Mouse (Mus musculus) liver, postnatal 0 days (tissue): ENCODE measurements at regions not wholly inside any gene's neighbourhood (a gene's known extent, or its start where the extent isn't known, plus 50 kb on each side); places are given as distances from the start of the nearest gene placed in this dataset.

Experiments
- CTCF ChIP-seq: sonication (generic); IDR thresholded peaks from 2 replicates; pipeline ENCODE4 v1.5.1; 2016; ENCODE audit warnings: antibody characterized with exemption, low read depth
- EP300 ChIP-seq: IDR thresholded peaks from 2 replicates; pipeline ENCODE4 v1.6.1; 2016; ENCODE audit warnings: antibody characterized with exemption, low read depth, mild to moderate bottlenecking

GRCm38 (mm10) chr5:80704732-80705131 is 315.2 kb upstream of the Adgrl3 start:
- TF ChIP-seq CTCF = no peak
- no peak for TF ChIP-seq EP300
